ENCODE assay signal across 10 mouse cellular contexts in genomic region chr7:4996934-4997333, GRCm38 (mm10). TPM values are rescaled to one million over a fixed set of nuclear protein-coding genes. Genes with fewer than 3 reads are reported as not detected.
DNase-seq lines count a peak whose midpoint lies in the region; ATAC-seq lines count a peak whose summit lies in the region.
"Had no signal": no experiment of that assay in that cellular context is flagged by ENCODE, and none has a peak within 500 bp of the region (broad histone marks: within the 10 kb centered on the region; RNA-seq: fewer than 3 reads in every experiment).

No protein-coding gene starts in this region.

- H3K9ac ChIP-seq in lung, embryonic 15.5 days, result peak overlapping the region; percentile 68; the same call in 1 of the 2 replicates
- H3K9ac ChIP-seq in forebrain, embryonic 12.5 days, result peak overlapping the region; percentile 90
- no peak overlapping the region for H3K9ac ChIP-seq in stomach, embryonic 15.5 days

- peaks cover 19% of the 10 kb centered on the region for H3K36me3 ChIP-seq in lung, embryonic 15.5 days
- H3K36me3 ChIP-seq in forebrain, embryonic 12.5 days (replicated peaks), result peaks cover 24% of the 10 kb centered on the region
- peaks cover 27% of the 10 kb centered on the region for H3K36me3 ChIP-seq in limb, embryonic 10.5 days
- peaks cover 20% of the 10 kb centered on the region for H3K36me3 ChIP-seq in stomach, embryonic 15.5 days

- H3K9me3 ChIP-seq in lung, embryonic 15.5 days, result no peaks in the 10 kb centered on the region
- H3K9me3 ChIP-seq in forebrain, embryonic 12.5 days, result peaks cover 13% of the 10 kb centered on the region; the same call in 1 of the 2 replicates
- H3K9me3 ChIP-seq in limb, embryonic 10.5 days (replicated peaks), result peaks cover 5% of the 10 kb centered on the region; the same call in 1 of the 2 replicates
- H3K9me3 ChIP-seq in stomach, embryonic 15.5 days, result no peaks in the 10 kb centered on the region

- ATAC-seq in lung, embryonic 15.5 days (ENCODE audit: borderline replicate concordance, extremely low read depth, low FRiP score, low TSS enrichment), result no peak
- no peak for ATAC-seq in forebrain, embryonic 12.5 days (ENCODE audit: low FRiP score)
- ATAC-seq in stomach, embryonic 15.5 days (ENCODE audit: insufficient read depth, low FRiP score, low read depth), result no peak

- H3K4me3 ChIP-seq in lung, embryonic 15.5 days, result peak overlapping the region; percentile 69
- H3K4me3 ChIP-seq in forebrain, embryonic 12.5 days (replicated peaks), result peak overlapping the region; percentile 68
- peak overlapping the region; percentile 70 for H3K4me3 ChIP-seq in limb, embryonic 10.5 days
- peak overlapping the region; percentile 72 for H3K4me3 ChIP-seq in stomach, embryonic 15.5 days (replicated peaks)

- no peaks in the 10 kb centered on the region for H3K27me3 ChIP-seq in lung, embryonic 15.5 days
- peaks cover 25% of the 10 kb centered on the region for H3K27me3 ChIP-seq in forebrain, embryonic 12.5 days
- H3K27me3 ChIP-seq in limb, embryonic 10.5 days (ENCODE audit: low read depth, poor library complexity, severe bottlenecking), result peaks cover 36% of the 10 kb centered on the region
- H3K27me3 ChIP-seq in stomach, embryonic 15.5 days (replicated peaks), result no peaks in the 10 kb centered on the region

- H3K4me1 ChIP-seq in lung, embryonic 15.5 days, result peaks cover 22% of the 10 kb centered on the region
- peaks cover 36% of the 10 kb centered on the region for H3K4me1 ChIP-seq in forebrain, embryonic 12.5 days
- peaks cover 31% of the 10 kb centered on the region for H3K4me1 ChIP-seq in limb, embryonic 10.5 days
- H3K4me1 ChIP-seq in stomach, embryonic 15.5 days, result peaks cover 19% of the 10 kb centered on the region

- peak overlapping the region; percentile 79 for H3K27ac ChIP-seq in lung, embryonic 15.5 days
- no peak overlapping the region for H3K27ac ChIP-seq in forebrain, embryonic 12.5 days
- H3K27ac ChIP-seq in limb, embryonic 10.5 days, result no peak overlapping the region; the same call in 1 of the 2 replicates
- no peak overlapping the region for H3K27ac ChIP-seq in stomach, embryonic 15.5 days

- WGBS in lung, embryonic 15.5 days, result 55% methylated on average over 8 of the region's 8 CpGs
- 77% methylated on average over 8 of the region's 8 CpGs for WGBS in forebrain, embryonic 12.5 days
- 73% methylated on average over 8 of the region's 8 CpGs for WGBS in limb, embryonic 10.5 days
- 57% methylated on average over 8 of the region's 8 CpGs for WGBS in stomach, embryonic 15.5 days

- no peak for DNase-seq in lung, postnatal 10 days
- no peak for DNase-seq in limb, embryonic 10.5 days (ENCODE audit: low spot score)
- DNase-seq in frontal cortex, postnatal 36 days (ENCODE audit: low spot score in 2 of 2), result no peak
- no peak for DNase-seq in adrenal gland, postnatal 14 days
- DNase-seq: cerebellum, postnatal 10 days had no signal

- H3K4me2 ChIP-seq in lung, embryonic 15.5 days, result peak overlapping the region; percentile 84
- H3K4me2 ChIP-seq in forebrain, embryonic 12.5 days, result peak overlapping the region; percentile 82
- H3K4me2 ChIP-seq in stomach, embryonic 15.5 days, result peak overlapping the region; percentile 69; the same call in 1 of the 2 replicates

RNA-seq across cellular contexts. Expression of gene Zfp579, which starts 1.0 kb away (rescaled TPM):
- polyA plus RNA-seq in lung, embryonic 15.5 days (2015; fragmentation: Nextera tagmentation; extraction: Ambion mirVana), result 31.5 and 32.0 TPM in 2 replicates
- polyA plus RNA-seq in forebrain, embryonic 12.5 days (2016; fragmentation: Nextera tagmentation; extraction: Ambion mirVana), result 55.9 and 56.9 TPM in 2 replicates
- 21.9 and 28.3 TPM in 2 replicates for polyA plus RNA-seq in limb, embryonic 10.5 days (2016; fragmentation: Nextera tagmentation; extraction: Ambion mirVana)
- 32.2 and 34.1 TPM in 2 replicates for polyA plus RNA-seq in stomach, embryonic 15.5 days (2015; fragmentation: Nextera tagmentation; extraction: Ambion mirVana)
- total RNA-seq in adrenal gland, postnatal 14 days (2021), result 17.8 and 20.5 TPM in 2 replicates

RNA-seq across cellular contexts. Expression of gene Zfp524, which starts 17.3 kb away (rescaled TPM):
- polyA plus RNA-seq in lung, embryonic 15.5 days (2015; fragmentation: Nextera tagmentation; extraction: Ambion mirVana), result 15.8 TPM in 2 replicates
- 9.5 and 9.6 TPM in 2 replicates for polyA plus RNA-seq in forebrain, embryonic 12.5 days (2016; fragmentation: Nextera tagmentation; extraction: Ambion mirVana)
- 8.2 and 9.0 TPM in 2 replicates for polyA plus RNA-seq in limb, embryonic 10.5 days (2016; fragmentation: Nextera tagmentation; extraction: Ambion mirVana)
- 16.0 and 16.4 TPM in 2 replicates for polyA plus RNA-seq in stomach, embryonic 15.5 days (2015; fragmentation: Nextera tagmentation; extraction: Ambion mirVana)
- total RNA-seq in adrenal gland, postnatal 14 days (2021), result 11.7 and 12.9 TPM in 2 replicates

RNA-seq across cellular contexts. Expression of gene Fiz1, which starts 17.6 kb away (rescaled TPM):
- 45.5 and 47.3 TPM in 2 replicates for polyA plus RNA-seq in lung, embryonic 15.5 days (2015; fragmentation: Nextera tagmentation; extraction: Ambion mirVana)
- polyA plus RNA-seq in forebrain, embryonic 12.5 days (2016; fragmentation: Nextera tagmentation; extraction: Ambion mirVana), result 64.9 and 67.3 TPM in 2 replicates
- polyA plus RNA-seq in limb, embryonic 10.5 days (2016; fragmentation: Nextera tagmentation; extraction: Ambion mirVana), result 64.8 and 68.3 TPM in 2 replicates
- polyA plus RNA-seq in stomach, embryonic 15.5 days (2015; fragmentation: Nextera tagmentation; extraction: Ambion mirVana), result 40.6 and 43.0 TPM in 2 replicates
- total RNA-seq in adrenal gland, postnatal 14 days (2021), result 22.7 and 25.8 TPM in 2 replicates

RNA-seq across cellular contexts. Expression of gene Gm44973, which starts 18.4 kb away (rescaled TPM):
- polyA plus RNA-seq in lung, embryonic 15.5 days (2015; fragmentation: Nextera tagmentation; extraction: Ambion mirVana), result 1.2 TPM in 1 of 2 replicates, not detected in the other
- polyA plus RNA-seq in forebrain, embryonic 12.5 days (2016; fragmentation: Nextera tagmentation; extraction: Ambion mirVana), result 0.69 TPM in 1 of 2 replicates, not detected in the other
- 2.0 TPM in 1 of 2 replicates, not detected in the other for polyA plus RNA-seq in limb, embryonic 10.5 days (2016; fragmentation: Nextera tagmentation; extraction: Ambion mirVana)
- 1.5 and 2.0 TPM in 2 replicates for polyA plus RNA-seq in stomach, embryonic 15.5 days (2015; fragmentation: Nextera tagmentation; extraction: Ambion mirVana)
- total RNA-seq in adrenal gland, postnatal 14 days (2021), result not detected in 2 replicates
- total RNA-seq: hematopoietic stem cell, adult 5-6 weeks had no signal
- polyA plus RNA-seq: testis, adult 2 months had no signal

RNA-seq across cellular contexts. Expression of gene Zfp865, which starts 23.2 kb away (rescaled TPM):
- 6.4 and 6.7 TPM in 2 replicates for polyA plus RNA-seq in lung, embryonic 15.5 days (2015; fragmentation: Nextera tagmentation; extraction: Ambion mirVana)
- polyA plus RNA-seq in forebrain, embryonic 12.5 days (2016; fragmentation: Nextera tagmentation; extraction: Ambion mirVana), result 6.7 and 7.3 TPM in 2 replicates
- polyA plus RNA-seq in limb, embryonic 10.5 days (2016; fragmentation: Nextera tagmentation; extraction: Ambion mirVana), result 7.5 and 7.7 TPM in 2 replicates
- 5.5 and 7.7 TPM in 2 replicates for polyA plus RNA-seq in stomach, embryonic 15.5 days (2015; fragmentation: Nextera tagmentation; extraction: Ambion mirVana)
- 25.3 and 30.5 TPM in 2 replicates for total RNA-seq in adrenal gland, postnatal 14 days (2021)
